Mouse (Mus musculus) midbrain, embryonic 14.5 days (tissue): ENCODE data around the gene Selenof. TPM values are rescaled to one million over a fixed set of nuclear protein-coding genes. Genes with fewer than 3 reads are reported as not detected.

Source experiments
- ATAC-seq: fragments of 200-750 bp; cut with Nextera tagmentation; 2 replicates; pipeline ENCODE4 v1.8.0; 2017; ENCODE audit warnings: moderate number of reproducible peaks, moderate library complexity; ENCODE audit not compliant: low FRiP score, low TSS enrichment
- DNase-seq: peaks from one replicate; pipeline ENCODE4 v3.0.0-alpha.2; 2015
- H3K27ac ChIP-seq: fragments of 300-500 bp; sonication (generic); replicated peaks from 2 replicates; pipeline ENCODE4 v1.5.1; 2014; ENCODE audit warnings: mild to moderate bottlenecking, low read depth, low read length, moderate library complexity
- H3K27me3 ChIP-seq: fragments of 300-500 bp; sonication (generic); 2 replicates; pipeline ENCODE4 v1.6.1; 2014; ENCODE audit warnings: low read length, control low read depth, mixed read lengths; ENCODE audit not compliant: control insufficient read depth, insufficient read depth
- H3K36me3 ChIP-seq: fragments of 300-500 bp; sonication (generic); 2 replicates; pipeline ENCODE4 v1.6.1; 2014; ENCODE audit warnings: low read length, control low read depth; ENCODE audit not compliant: control insufficient read depth, insufficient read depth
- H3K4me1 ChIP-seq: fragments of 300-500 bp; sonication (generic); 2 replicates; pipeline ENCODE4 v1.6.1; 2014; ENCODE audit warnings: mild to moderate bottlenecking, antibody characterized with exemption, low read length, control low read depth; ENCODE audit not compliant: control insufficient read depth, insufficient read depth
- H3K4me2 ChIP-seq: fragments of 300-500 bp; sonication (generic); 2 replicates; pipeline ENCODE4 v1.6.1; 2014; ENCODE audit warnings: mild to moderate bottlenecking, low read length, moderate library complexity
- H3K4me3 ChIP-seq: fragments of 300-500 bp; sonication (generic); replicated peaks from 2 replicates; pipeline ENCODE4 v1.5.1; 2014; ENCODE audit warnings: low read depth, low read length
- H3K9ac ChIP-seq: fragments of 300-500 bp; sonication (generic); replicated peaks from 2 replicates; pipeline ENCODE4 v1.6.1; 2014; ENCODE audit warnings: mild to moderate bottlenecking, low read length, moderate library complexity
- H3K9me3 ChIP-seq: fragments of 300-500 bp; sonication (generic); 2 replicates; pipeline ENCODE4 v1.6.1; 2016; ENCODE audit warnings: low read length, control low read depth, mixed read lengths; ENCODE audit not compliant: control insufficient read depth
- WGBS: fragments of 180-500 bp; shearing (Covaris S2); extraction: QIAGEN DNeasy Blood & Tissue Kit; methylation state at CpG from one replicate; pipeline ENCODE4 v1.1.7; 2014; 5-methylcytosine and 5-hydroxymethylcytosine counted together
- polyA plus RNA-seq: library from polyadenylated mRNA; unstranded; fragments of >200 nt; fragmentation: Nextera tagmentation; extraction: Ambion mirVana; gene quantifications from 2 replicates; pipeline ENCODE4 v1.2.1, GENCODE M21; 2014

The Selenof gene
- polyA plus RNA-seq, 1 experiment from 2014 or later, result 453 TPM

DNA sequence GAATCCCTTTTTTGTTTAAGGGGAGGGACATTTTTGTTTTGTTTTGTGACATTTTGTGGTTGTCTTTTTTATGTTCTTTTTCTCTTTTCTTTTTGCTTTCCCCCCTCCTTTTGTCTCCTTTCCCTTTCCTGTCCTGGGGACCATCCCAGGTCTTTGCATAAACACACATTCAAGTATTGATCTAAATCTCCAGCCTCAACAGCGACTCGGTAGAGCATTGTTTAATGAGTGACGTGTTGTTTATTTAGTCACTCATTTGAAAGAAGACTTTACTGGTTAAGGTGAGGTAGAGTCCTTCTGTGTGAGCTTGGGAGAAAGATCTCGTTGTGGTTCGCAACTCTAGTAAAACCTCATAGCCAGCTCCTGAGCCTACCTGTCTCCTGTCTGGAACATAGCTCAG lies 13.7 kb downstream of the Selenof start:
- Histone ChIP-seq H3K4me1 (no peaks in the 10 kb centered on the region), H3K27ac (no peak overlapping the region), H3K9me3 (no peaks in the 10 kb centered on the region), H3K4me3 (no peak overlapping the region), H3K36me3 (peaks cover 32% of the 10 kb centered on the region), H3K27me3 (no peaks in the 10 kb centered on the region), H3K4me2 (no peak overlapping the region), H3K9ac (no peak overlapping the region)
- WGBS, result 60% methylated on average over 5 of the region's 5 CpGs
- DNase-seq (no peak), ATAC-seq (no peak)

DNA sequence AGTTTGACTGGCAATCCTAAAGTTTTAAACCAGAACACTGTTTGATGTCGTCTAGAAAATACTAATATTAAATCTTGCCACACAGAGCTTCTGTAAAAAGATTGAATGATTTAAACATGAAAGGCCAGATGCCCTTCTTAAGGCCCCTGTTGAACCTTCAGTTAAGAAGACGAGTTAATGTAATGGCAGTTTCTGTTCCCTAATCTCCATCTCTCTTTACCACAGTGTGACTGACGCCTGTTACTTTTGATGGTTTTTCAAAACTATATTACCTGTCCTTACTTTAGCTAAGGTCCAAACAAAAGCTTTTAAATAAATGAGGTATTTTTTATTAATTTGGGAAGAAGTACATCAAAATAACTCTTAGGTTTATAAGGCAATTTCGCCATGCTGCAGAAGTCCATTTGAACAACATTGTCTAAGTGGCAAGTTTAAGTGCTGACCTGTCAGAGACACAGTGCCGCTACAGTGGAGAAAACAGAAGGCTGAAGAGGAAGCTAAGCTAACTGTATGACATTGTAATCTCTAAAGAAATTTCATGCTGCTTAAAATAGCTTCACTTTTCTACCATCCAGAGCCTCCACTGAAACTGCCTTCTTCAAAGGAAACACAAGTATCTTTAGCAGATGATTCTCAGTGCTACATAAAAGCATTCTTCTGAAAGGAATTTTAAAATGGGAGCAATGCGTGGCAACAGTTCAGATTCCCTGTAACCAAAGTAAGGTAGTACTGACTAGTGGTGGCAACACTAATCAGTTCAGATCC lies 14.9 kb downstream of the Selenof start:
- no peak for ATAC-seq
- no peaks in the 10 kb centered on the region for H3K4me1 ChIP-seq
- no peak overlapping the region for H3K27ac ChIP-seq

GRCm38 (mm10) chr3:144586731-144587130 lies 16.6 kb downstream of the Selenof start:
- ATAC-seq (no peak), DNase-seq (no peak)
- no peak overlapping the region for H3K4me3 ChIP-seq
- no peak overlapping the region for H3K27ac ChIP-seq
- H3K4me2 ChIP-seq, result no peak overlapping the region
- H3K36me3 ChIP-seq, result peaks cover 33% of the 10 kb centered on the region
- no peaks in the 10 kb centered on the region for H3K9me3 ChIP-seq
- no peaks in the 10 kb centered on the region for H3K27me3 ChIP-seq
- H3K9ac ChIP-seq, result no peak overlapping the region
- WGBS, result 88% methylated on average over 7 of the region's 7 CpGs
- H3K4me1 ChIP-seq, result no peaks in the 10 kb centered on the region

More for the DNA sequence above, 14.9 kb downstream of the Selenof start:
- Histone ChIP-seq H3K4me2 (no peak overlapping the region), H3K4me3 (no peak overlapping the region), H3K9me3 (no peaks in the 10 kb centered on the region), H3K36me3 (peaks cover 25% of the 10 kb centered on the region), H3K9ac (no peak overlapping the region), H3K27me3 (no peaks in the 10 kb centered on the region)
- 83% methylated on average over 6 of the region's 6 CpGs for WGBS
- no peak for DNase-seq

GRCm38 (mm10) chr3:144589189-144589890 lies 19.2 kb downstream of the Selenof start:
- DNase-seq, result no peak
- no peak overlapping the region for H3K4me3 ChIP-seq
- no peaks in the 10 kb centered on the region for H3K4me1 ChIP-seq
- H3K27ac ChIP-seq, result no peak overlapping the region
- no peak for ATAC-seq
- no peak overlapping the region for H3K9ac ChIP-seq
- H3K36me3 ChIP-seq, result peaks cover 24% of the 10 kb centered on the region
- no peaks in the 10 kb centered on the region for H3K27me3 ChIP-seq
- 79% methylated on average over 8 of the region's 8 CpGs for WGBS
- H3K9me3 ChIP-seq, result no peaks in the 10 kb centered on the region
- H3K4me2 ChIP-seq, result no peak overlapping the region

DNA sequence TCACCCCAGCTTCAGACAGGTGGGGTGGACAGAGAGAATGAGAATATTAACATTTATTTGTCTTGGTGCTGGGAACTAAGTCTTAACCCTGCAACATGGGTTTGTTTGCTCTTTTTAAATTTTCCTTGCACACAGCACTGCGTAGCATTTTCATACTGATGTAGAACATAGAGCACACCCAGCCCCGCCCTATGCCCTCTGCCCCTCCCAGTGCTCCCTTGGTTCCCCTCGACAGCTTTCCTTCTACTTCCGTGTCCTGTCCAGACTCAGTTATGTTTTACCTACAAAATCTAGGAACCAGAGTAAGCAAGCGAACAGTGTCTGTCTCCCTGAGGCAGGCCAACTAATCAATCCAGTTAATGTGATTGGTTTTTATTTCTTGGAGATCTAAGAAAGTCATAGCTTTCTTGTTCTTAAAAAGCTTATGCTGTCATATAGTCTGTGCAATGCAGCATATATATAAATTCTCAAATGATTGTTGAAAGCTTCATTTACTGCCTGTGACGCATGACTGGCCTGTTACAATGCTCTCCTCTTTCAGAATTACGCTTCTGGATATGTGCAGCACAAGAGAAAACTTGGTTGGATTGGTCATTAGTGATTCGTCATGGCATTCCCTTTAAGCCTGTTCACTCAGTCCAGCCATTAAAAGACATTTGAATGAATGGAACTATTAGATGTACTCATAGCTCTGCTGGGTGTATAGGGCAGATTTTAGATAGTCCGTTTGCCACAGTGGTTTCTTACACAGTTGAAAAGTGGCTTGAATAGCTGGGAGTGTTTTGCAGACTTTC lies 23.1 kb downstream of the Selenof start:
- Histone ChIP-seq H3K4me1 (no peaks in the 10 kb centered on the region), H3K4me2 (no peak overlapping the region), H3K27me3 (no peaks in the 10 kb centered on the region), H3K9ac (no peak overlapping the region), H3K9me3 (no peaks in the 10 kb centered on the region), H3K27ac (no peak overlapping the region), H3K36me3 (peaks cover 28% of the 10 kb centered on the region), H3K4me3 (no peak overlapping the region)
- DNase-seq, result no peak
- WGBS, result 79% methylated on average over 9 of the region's 9 CpGs
- no peak for ATAC-seq

- Histone ChIP-seq H3K27ac (no peak overlapping the region), H3K9me3 (no peaks in the 10 kb centered on the region), H3K4me2 (no peak overlapping the region), H3K9ac (no peak overlapping the region), H3K4me1 (no peaks in the 10 kb centered on the region), H3K27me3 (no peaks in the 10 kb centered on the region), H3K36me3 (peaks cover 16% of the 10 kb centered on the region), H3K4me3 (no peak overlapping the region)
- no peak for ATAC-seq
- WGBS, result 51% methylated on average over 4 of the region's 4 CpGs
- no peak for DNase-seq
Observed at GRCm38 (mm10) chr3:144597121-144597520, 27.0 kb downstream of the Selenof start.

DNA sequence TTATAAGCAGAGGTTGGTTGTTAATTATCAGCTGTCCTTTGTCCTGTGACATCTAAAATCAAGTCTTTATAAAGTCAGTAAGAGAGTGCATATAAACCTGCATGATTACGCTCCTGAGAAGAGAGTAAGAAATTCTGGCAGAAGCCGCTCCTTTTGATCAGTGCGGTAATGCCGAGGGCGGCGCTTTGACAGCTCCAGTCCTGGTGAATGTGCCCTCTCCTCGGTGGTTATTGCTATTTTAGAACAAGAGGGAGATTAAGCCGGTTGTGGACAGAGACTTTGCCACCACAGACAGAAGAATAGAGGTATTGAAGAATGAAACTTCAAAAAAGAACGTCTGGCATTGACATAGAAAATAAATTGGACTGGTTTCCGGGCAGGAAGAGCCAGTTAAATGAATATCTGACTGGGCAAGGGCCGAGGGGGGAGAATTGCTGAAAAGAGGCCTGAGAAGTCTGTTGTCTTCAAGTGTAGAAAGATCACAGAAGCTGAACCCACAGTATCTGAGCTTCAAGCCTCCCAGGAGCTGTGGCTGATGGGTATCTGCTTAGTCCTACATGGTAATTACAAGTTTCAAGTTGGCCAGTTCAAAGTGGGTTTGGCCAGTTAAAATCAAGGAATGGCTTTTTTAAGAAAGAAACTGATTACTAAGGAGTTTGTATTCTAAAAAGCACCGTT lies 27.8 kb downstream of the Selenof start:
- H3K9me3 ChIP-seq, result no peaks in the 10 kb centered on the region
- H3K4me3 ChIP-seq, result no peak overlapping the region
- no peak overlapping the region for H3K4me2 ChIP-seq
- H3K4me1 ChIP-seq, result no peaks in the 10 kb centered on the region
- no peak for ATAC-seq
- peak; percentile 41 for DNase-seq
- H3K36me3 ChIP-seq, result peaks cover 16% of the 10 kb centered on the region
- no peak overlapping the region for H3K27ac ChIP-seq
- H3K9ac ChIP-seq, result no peak overlapping the region
- H3K27me3 ChIP-seq, result no peaks in the 10 kb centered on the region
- 39% methylated on average over 12 of the region's 12 CpGs for WGBS

DNA sequence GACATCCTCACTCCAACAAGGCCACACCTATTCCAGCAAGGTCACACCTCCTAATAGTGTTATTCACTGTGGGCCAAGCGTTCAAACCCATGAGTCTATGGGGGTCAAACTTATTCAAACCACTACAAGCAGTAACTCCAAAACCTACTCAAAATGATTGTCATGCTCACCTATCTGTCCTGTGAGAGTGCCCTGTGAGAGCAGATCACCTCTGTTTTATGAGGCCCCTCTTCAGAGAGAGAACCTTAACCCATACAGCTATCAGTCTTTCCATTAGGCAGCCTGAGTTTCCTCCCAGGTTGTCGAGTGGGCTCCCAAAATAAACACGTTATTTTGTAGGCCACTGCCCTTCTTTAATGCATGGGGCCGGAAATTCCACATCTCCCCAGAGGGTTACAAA lies 32.3 kb downstream of the Selenof start:
- ATAC-seq, result no peak
- no peaks in the 10 kb centered on the region for H3K4me1 ChIP-seq
- no peak for DNase-seq
- H3K27ac ChIP-seq, result no peak overlapping the region
- no peaks in the 10 kb centered on the region for H3K27me3 ChIP-seq
- H3K9me3 ChIP-seq, result no peaks in the 10 kb centered on the region
- H3K4me3 ChIP-seq, result no peak overlapping the region
- no peaks in the 10 kb centered on the region for H3K36me3 ChIP-seq
- H3K9ac ChIP-seq, result no peak overlapping the region
- no peak overlapping the region for H3K4me2 ChIP-seq
- 72% methylated on average over 4 of the region's 4 CpGs for WGBS
